Mouse (Mus musculus): ENCODE results near the gene Olfr1501. TPM values are rescaled to one million over a fixed set of nuclear protein-coding genes. Genes with fewer than 3 reads are reported as not detected.

Olfr1501 gene
- total RNA-seq (2023) = not detected

DNA sequence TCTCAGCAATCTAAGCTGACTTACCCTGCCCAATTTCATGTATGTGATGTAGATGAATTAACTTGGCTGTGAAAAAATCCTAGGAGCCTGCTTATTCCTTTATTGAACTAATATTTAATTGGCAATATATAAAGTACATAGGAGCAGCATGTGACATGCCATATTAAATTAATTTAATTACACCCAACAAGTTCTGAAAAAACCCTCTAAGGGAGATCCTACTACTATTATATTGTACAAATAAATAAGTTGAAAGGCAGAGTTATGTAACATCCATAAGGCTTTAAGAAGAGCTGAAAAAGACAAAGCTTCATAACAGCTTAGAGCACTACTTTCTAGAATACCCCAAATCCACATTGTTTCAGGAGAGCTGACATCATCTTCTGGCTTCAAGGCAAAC lies at the start of gene Olfr1501:
Gene Olfr1501 (minus strand): TSS at position 101 of the 400 bp plus-strand sequence.

GRCm38 (mm10) chr19:13897828-13898227 lies 47.3 kb upstream of the Olfr1501 start, which contains the start of gene Olfr1504:
Olfr1504 (minus strand) TSS chr19:13897928.

GRCm38 (mm10) chr19:13861495-13861894 lies 11.0 kb upstream of the Olfr1501 start, which contains the start of gene Olfr1502:
Olfr1502 (plus strand) TSS chr19:13861795.

GRCm38 (mm10) chr19:13830388-13830787 lies 20.1 kb downstream of the Olfr1501 start, which contains the start of gene Olfr1500:
Olfr1500 (minus strand) TSS chr19:13830488.

DNA sequence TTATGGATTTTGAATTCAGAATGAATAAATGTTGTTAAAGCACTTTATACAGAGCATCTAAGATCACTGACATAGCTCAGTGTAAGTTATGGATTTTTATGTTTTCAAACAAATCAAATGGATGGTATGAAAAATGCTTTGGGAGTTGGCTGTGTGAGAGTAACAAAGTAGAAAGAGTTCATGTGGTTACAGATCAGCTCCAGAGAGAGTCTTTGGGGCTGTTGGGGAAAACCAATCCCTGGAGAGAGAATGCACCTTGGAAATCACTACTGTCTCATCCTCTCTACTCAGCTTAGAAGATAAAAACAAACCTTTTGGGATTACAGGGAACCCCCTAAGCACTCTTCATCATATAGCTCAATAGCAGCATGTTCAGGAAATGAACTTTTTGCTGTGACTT lies 31.1 kb downstream of the Olfr1501 start, which contains the start of gene Olfr1499:
Gene Olfr1499 (minus strand): TSS at position 101 of the 400 bp plus-strand sequence.

DNA sequence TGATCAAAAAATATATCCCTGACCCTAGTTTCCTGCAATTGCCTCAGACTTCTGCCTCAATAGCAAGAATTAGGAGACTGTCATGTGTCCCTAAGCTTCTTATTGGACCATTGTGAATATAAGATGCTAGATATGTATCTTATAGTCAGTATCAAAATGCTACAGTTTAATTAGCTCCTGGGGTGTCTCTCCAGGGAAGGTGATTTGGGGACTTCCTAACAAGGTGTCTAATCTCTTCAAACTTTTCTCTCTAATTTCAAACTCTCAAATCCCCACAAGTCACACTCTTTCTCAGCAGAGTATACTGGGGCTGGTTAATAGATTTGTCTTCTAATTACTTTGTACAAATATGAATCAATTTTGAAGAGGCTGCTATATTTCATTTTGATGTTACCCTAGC lies 52.4 kb downstream of the Olfr1501 start, which contains the start of gene Olfr1497:
Gene Olfr1497 (minus strand): TSS at position 101 of the 400 bp plus-strand sequence.

Other genes with a start within 250 kb of the Olfr1501 start
- gene Olfr1487, start 233.3 kb downstream of the Olfr1501 start, total RNA-seq (2023) = not detected
- gene Olfr1489, start 219.1 kb downstream of the Olfr1501 start, total RNA-seq (2023) = not detected
- gene Olfr1490, start 199.6 kb downstream of the Olfr1501 start, total RNA-seq (2023) = not detected
- not detected for gene Olfr1491, start 153.4 kb downstream of the Olfr1501 start, total RNA-seq (2023)
- gene Olfr1493-ps1, start 127.4 kb downstream of the Olfr1501 start, total RNA-seq (2023) = not detected
- not detected for gene Olfr1494, start 111.0 kb downstream of the Olfr1501 start, total RNA-seq (2023)
- not detected for gene Olfr1495, start 86.1 kb downstream of the Olfr1501 start, total RNA-seq (2023)
- gene Olfr1496, start 72.8 kb downstream of the Olfr1501 start, total RNA-seq (2023) = not detected
- gene Olfr1497, start 52.5 kb downstream of the Olfr1501 start, total RNA-seq (2023) = not detected
- not detected for gene Olfr1499, start 31.2 kb downstream of the Olfr1501 start, total RNA-seq (2023)
- not detected for gene Olfr1500, start 20.2 kb downstream of the Olfr1501 start, total RNA-seq (2023)
- not detected for gene Olfr1502, start 11.1 kb upstream of the Olfr1501 start, total RNA-seq (2023)
- gene Olfr1504, start 47.2 kb upstream of the Olfr1501 start, total RNA-seq (2023) = not detected
- gene Olfr1505, start 62.8 kb upstream of the Olfr1501 start, total RNA-seq (2023) = not detected

Data from CD4-positive naive resting alpha-beta T cell, adult 76 days (primary cell).